In the genomic region with DNA sequence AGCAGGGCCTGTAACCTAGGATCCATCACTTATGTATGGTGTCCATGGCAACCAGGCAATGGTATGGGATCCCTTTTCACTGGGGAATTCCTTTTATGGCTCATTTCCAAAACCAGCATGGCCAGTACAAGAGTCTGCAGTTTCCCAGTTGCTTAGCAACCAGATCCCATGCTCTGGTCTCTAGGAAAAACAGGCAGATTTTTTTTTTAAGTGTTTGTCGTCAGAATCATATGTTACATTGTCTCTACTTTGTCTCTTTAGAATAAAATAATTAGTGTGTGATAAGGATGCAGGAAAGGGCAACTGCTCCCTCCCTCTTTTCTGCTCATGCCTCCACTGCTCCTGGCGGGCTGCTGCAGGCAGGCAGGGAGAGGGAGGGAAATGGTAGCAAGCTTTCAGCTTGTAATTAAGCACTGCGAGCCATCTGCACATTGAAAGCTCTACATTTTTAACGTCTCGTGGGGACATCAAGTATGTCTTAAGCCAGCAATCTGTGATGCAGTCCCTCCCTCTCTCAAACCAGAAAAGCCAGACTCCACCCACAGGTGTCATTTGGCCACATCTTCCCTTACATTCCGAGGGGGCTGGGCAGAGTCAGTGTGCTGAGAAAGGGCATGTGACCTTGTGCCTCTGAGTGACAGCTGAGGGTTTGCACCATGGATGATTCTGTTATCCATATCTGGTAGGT, we compare ENCODE assay signal across 10 mouse cellular contexts. TPM values are rescaled to one million over a fixed set of nuclear protein-coding genes. Genes with fewer than 3 reads are reported as not detected.
DNase-seq lines count a peak whose midpoint lies in the region; ATAC-seq and TF ChIP-seq lines count a peak whose summit lies in the region.
"Had no signal": no experiment of that assay in that cellular context is flagged by ENCODE, and none has a peak within 500 bp of the region (broad histone marks: within the 10 kb centered on the region; RNA-seq: fewer than 3 reads in every experiment).

No protein-coding gene starts in this region.

- DNase-seq in heart, postnatal 4 days: no peak
- DNase-seq in midbrain, embryonic 14.5 days: peak; percentile 91
- DNase-seq in thymus, postnatal 36 days: no peak
- DNase-seq in cerebellum, adult 2 months: no peak
- DNase-seq in thymus, postnatal 25 days: no peak

- no peaks in the 10 kb centered on the region for H3K27me3 ChIP-seq in heart, embryonic 14.5 days (ENCODE audit: control insufficient read depth, insufficient read depth, low read length)
- no peaks in the 10 kb centered on the region for H3K27me3 ChIP-seq in embryonic facial prominence, embryonic 13.5 days
- H3K27me3 ChIP-seq in intestine, embryonic 15.5 days (replicated peaks): no peaks in the 10 kb centered on the region
- peaks cover 16% of the 10 kb centered on the region for H3K27me3 ChIP-seq in midbrain, embryonic 14.5 days (ENCODE audit: control insufficient read depth, insufficient read depth, low read length)
- no peaks in the 10 kb centered on the region for H3K27me3 ChIP-seq in cerebellum, adult 2 months (ENCODE audit: control insufficient read depth, insufficient read depth, low read length)
- H3K27me3 ChIP-seq: CH12.LX had no signal

- H3K4me3 ChIP-seq in heart, embryonic 14.5 days (ENCODE audit: control insufficient read depth in 1 of 2, insufficient read depth in 1 of 2, low read depth in 1 of 2, low read length in 2 of 2): no peak overlapping the region
- no peak overlapping the region for H3K4me3 ChIP-seq in embryonic facial prominence, embryonic 13.5 days
- H3K4me3 ChIP-seq in intestine, embryonic 15.5 days (replicated peaks): no peak overlapping the region
- H3K4me3 ChIP-seq in midbrain, embryonic 14.5 days (replicated peaks; ENCODE audit: low read depth, low read length): no peak overlapping the region; the same call in 1 of the 2 replicates
- H3K4me3 ChIP-seq in cerebellum, adult 2 months (replicated peaks; ENCODE audit: insufficient read depth, low read depth, low read length): no peak overlapping the region

- ATAC-seq in heart, embryonic 14.5 days (ENCODE audit: insufficient number of reproducible peaks, insufficient read depth, low FRiP score, low read depth): no peak
- ATAC-seq in embryonic facial prominence, embryonic 13.5 days (ENCODE audit: insufficient number of reproducible peaks, insufficient read depth, low FRiP score, low TSS enrichment, low read depth): peak; percentile 50; the same call in 1 of the 2 replicates
- ATAC-seq in intestine, embryonic 15.5 days: 0 out of 2 replicates have a peak, but pooled peaks have one; percentile 23
- ATAC-seq in midbrain, embryonic 14.5 days (ENCODE audit: low FRiP score, low TSS enrichment): peak; percentile 84

- 2% methylated on average over 6 of the region's 6 CpGs for WGBS in heart, embryonic 14.5 days
- 1% methylated on average over 6 of the region's 6 CpGs for WGBS in embryonic facial prominence, embryonic 13.5 days
- 3% methylated on average over 6 of the region's 6 CpGs for WGBS in intestine, embryonic 15.5 days
- WGBS in midbrain, embryonic 14.5 days: 1% methylated on average over 6 of the region's 6 CpGs
- 28% methylated on average over 6 of the region's 6 CpGs for WGBS in cerebellum, adult 2 months

- no peak for TF ChIP-seq CTCF in cerebellum, adult 2 months (IDR thresholded peaks at IDR 0.05; ENCODE audit: borderline replicate concordance, insufficient read depth, low read depth, low read length)

- H3K9me3 ChIP-seq in heart, embryonic 14.5 days (ENCODE audit: control insufficient read depth, low read length): no peaks in the 10 kb centered on the region
- no peaks in the 10 kb centered on the region for H3K9me3 ChIP-seq in embryonic facial prominence, embryonic 13.5 days
- H3K9me3 ChIP-seq in intestine, embryonic 15.5 days: no peaks in the 10 kb centered on the region
- no peaks in the 10 kb centered on the region for H3K9me3 ChIP-seq in midbrain, embryonic 14.5 days (ENCODE audit: control insufficient read depth, low read length)

- H3K9ac ChIP-seq in heart, embryonic 14.5 days (ENCODE audit: low read length): peak overlapping the region; percentile 38; the same call in 1 of the 2 replicates
- H3K9ac ChIP-seq in embryonic facial prominence, embryonic 13.5 days: no peak overlapping the region
- H3K9ac ChIP-seq in intestine, embryonic 15.5 days: no peak overlapping the region
- no peak overlapping the region; the same call in 1 of the 2 replicates for H3K9ac ChIP-seq in midbrain, embryonic 14.5 days (replicated peaks; ENCODE audit: low read length)

- peaks cover 43 to 56% of the 10 kb centered on the region in 2 experiments for H3K4me1 ChIP-seq in heart, embryonic 14.5 days (ENCODE audit: control insufficient read depth in 2 of 2, insufficient read depth in 2 of 2, low read length in 2 of 2)
- H3K4me1 ChIP-seq in embryonic facial prominence, embryonic 13.5 days: peaks cover 37% of the 10 kb centered on the region
- peaks cover 11% of the 10 kb centered on the region for H3K4me1 ChIP-seq in intestine, embryonic 15.5 days (replicated peaks)
- peaks cover 33% of the 10 kb centered on the region for H3K4me1 ChIP-seq in midbrain, embryonic 14.5 days (ENCODE audit: control insufficient read depth, insufficient read depth, low read length)
- no peaks in the 10 kb centered on the region for H3K4me1 ChIP-seq in cerebellum, adult 2 months (ENCODE audit: control insufficient read depth, insufficient read depth, low read length)

- no peak for TF ChIP-seq POLR2A in cerebellum, adult 2 months (IDR thresholded peaks at IDR 0.05; ENCODE audit: borderline replicate concordance, insufficient read depth, low read length)

- peak overlapping the region in 1 of 2 experiments; percentile 62; a peak in 2 of 4 replicates for H3K27ac ChIP-seq in heart, embryonic 14.5 days (replicated peaks in 1 of 2; ENCODE audit: control insufficient read depth in 1 of 2, insufficient read depth in 1 of 2, low read depth in 2 of 2, low read length in 2 of 2)
- peak overlapping the region; percentile 62 for H3K27ac ChIP-seq in embryonic facial prominence, embryonic 13.5 days
- H3K27ac ChIP-seq in intestine, embryonic 15.5 days: no peak overlapping the region
- peak overlapping the region; percentile 80 for H3K27ac ChIP-seq in midbrain, embryonic 14.5 days (replicated peaks; ENCODE audit: low read depth, low read length)
- no peak overlapping the region for H3K27ac ChIP-seq in cerebellum, adult 2 months (ENCODE audit: insufficient read depth, low read length)

- no peaks in the 10 kb centered on the region for H3K36me3 ChIP-seq in heart, embryonic 14.5 days (ENCODE audit: control insufficient read depth, insufficient read depth, low read length)
- H3K36me3 ChIP-seq in embryonic facial prominence, embryonic 13.5 days: no peaks in the 10 kb centered on the region
- no peaks in the 10 kb centered on the region for H3K36me3 ChIP-seq in intestine, embryonic 15.5 days
- H3K36me3 ChIP-seq in midbrain, embryonic 14.5 days (ENCODE audit: control insufficient read depth, insufficient read depth, low read length): no peaks in the 10 kb centered on the region

- peak overlapping the region; percentile 42 for H3K4me2 ChIP-seq in heart, embryonic 14.5 days (ENCODE audit: low read length)
- H3K4me2 ChIP-seq in embryonic facial prominence, embryonic 13.5 days: peak overlapping the region; percentile 21
- no peak overlapping the region for H3K4me2 ChIP-seq in intestine, embryonic 15.5 days (replicated peaks)
- peak overlapping the region; percentile 43 for H3K4me2 ChIP-seq in midbrain, embryonic 14.5 days (ENCODE audit: low read length)

RNA-seq across cellular contexts. Expression of gene March10, which starts 51.6 kb away (rescaled TPM):
- polyA plus RNA-seq in heart, embryonic 14.5 days (2014; fragmentation: Nextera tagmentation; extraction: Ambion mirVana): 0.28 TPM in 1 of 2 replicates, not detected in the other
- total RNA-seq in heart, postnatal 4 days (2021): under 1 TPM in 1 of 2 experiments, not detected in 1; 0.09 TPM
- 0.21 TPM in 1 of 2 replicates, not detected in the other for polyA plus RNA-seq in embryonic facial prominence, embryonic 13.5 days (2015; fragmentation: Nextera tagmentation; extraction: Ambion mirVana)
- not detected in 2 replicates for polyA plus RNA-seq in intestine, embryonic 15.5 days (2015; fragmentation: Nextera tagmentation; extraction: Ambion mirVana)
- polyA plus RNA-seq in midbrain, embryonic 14.5 days (2014; fragmentation: Nextera tagmentation; extraction: Ambion mirVana): 0.21 and 0.22 TPM in 2 replicates
- 0.39 and 0.52 TPM in 2 replicates for polyA plus RNA-seq in cerebellum, adult 2 months (2012; rRNA removed)
- total RNA-seq: CH12.LX had no signal
- polyA plus RNA-seq: stomach, embryonic 14.5 days had no signal

Comparison
In these comparisons a context has a peak if more than half of its experiments do, and no peak if none do; other contexts are left out.
1. H3K27ac ChIP-seq: peak in embryonic facial prominence, embryonic 13.5 days (single experiment) and midbrain, embryonic 14.5 days (single experiment); none in intestine, embryonic 15.5 days (single experiment) and cerebellum, adult 2 months (single experiment).